Mouse (Mus musculus): ENCODE data around the gene Nr3c2. TPM values are rescaled to one million over a fixed set of nuclear protein-coding genes. Genes with fewer than 3 reads are reported as not detected.

Nr3c2 gene
- 0.45 and 1.5 TPM in 2 replicates for polyA plus RNA-seq (2012; ENCODE audit: low replicate concordance)

GRCm38 (mm10) chr8:76899411-76900154 is at the start of gene Nr3c2:
TSS of gene Nr3c2 (plus strand) at chr8:76899442.

All from hematopoietic multipotent progenitor cell, adult 10-12 weeks (in vitro differentiated cells).